Mouse (Mus musculus) megakaryocyte, embryonic 14.5 days (primary cell): Measurements from ENCODE around the gene Krt36.

Experiments used
- FLI1 ChIP-seq: IDR thresholded peaks from 2 replicates; pipeline ENCODE4 v1.6.1; 2012; ENCODE audit warnings: low read length, inconsistent platforms, mixed read lengths
- GATA1 ChIP-seq: IDR thresholded peaks from 3 replicates; pipeline ENCODE4 v1.6.1; 2012; ENCODE audit warnings: mixed read lengths, low read length, inconsistent platforms, borderline replicate concordance

DNA sequence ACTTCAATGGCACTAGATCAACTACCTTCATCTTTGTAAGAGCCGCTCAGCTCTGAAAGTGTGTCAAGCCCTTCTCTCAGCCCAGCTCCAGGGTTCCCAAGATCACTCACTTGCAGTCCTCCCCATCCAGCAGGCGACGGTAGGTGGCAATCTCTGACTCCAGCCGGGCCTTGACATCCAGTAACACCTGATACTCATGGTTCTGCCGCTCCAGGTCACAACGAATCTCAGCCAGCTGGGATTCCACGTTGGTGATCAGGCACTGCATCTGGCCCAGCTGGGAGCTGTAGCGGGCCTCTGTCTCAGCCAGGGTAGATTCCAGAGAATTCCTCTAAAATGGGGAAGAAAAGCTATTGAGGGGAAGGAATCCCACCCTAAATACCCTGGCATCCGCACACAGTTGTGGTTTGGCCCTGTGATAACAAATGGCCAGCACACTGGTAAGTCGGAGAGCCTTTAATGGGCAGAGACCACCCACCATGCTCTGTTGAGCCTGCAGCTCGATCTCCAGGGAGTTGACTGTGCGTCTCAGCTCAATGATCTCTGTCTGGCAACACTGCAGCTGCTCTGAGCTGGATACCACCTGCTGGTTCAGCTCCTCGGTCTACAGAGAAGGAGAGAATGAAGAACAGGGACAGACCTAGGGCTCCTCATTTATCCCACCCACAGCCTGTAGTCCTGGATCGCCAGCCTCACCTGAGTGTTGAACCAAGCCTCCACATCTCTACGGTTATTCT is 2.6 kb downstream of the Krt36 start:
- TF ChIP-seq GATA1 = no peak
- TF ChIP-seq FLI1 = no peak
